Mouse (Mus musculus): ENCODE data around the gene Etv6. TPM values are rescaled to one million over a fixed set of nuclear protein-coding genes. Genes with fewer than 3 reads are reported as not detected.

Gene Etv6
- polyA plus RNA-seq (2012; ENCODE audit: low replicate concordance) = 70.2 and 162 TPM in 2 replicates

DNA sequence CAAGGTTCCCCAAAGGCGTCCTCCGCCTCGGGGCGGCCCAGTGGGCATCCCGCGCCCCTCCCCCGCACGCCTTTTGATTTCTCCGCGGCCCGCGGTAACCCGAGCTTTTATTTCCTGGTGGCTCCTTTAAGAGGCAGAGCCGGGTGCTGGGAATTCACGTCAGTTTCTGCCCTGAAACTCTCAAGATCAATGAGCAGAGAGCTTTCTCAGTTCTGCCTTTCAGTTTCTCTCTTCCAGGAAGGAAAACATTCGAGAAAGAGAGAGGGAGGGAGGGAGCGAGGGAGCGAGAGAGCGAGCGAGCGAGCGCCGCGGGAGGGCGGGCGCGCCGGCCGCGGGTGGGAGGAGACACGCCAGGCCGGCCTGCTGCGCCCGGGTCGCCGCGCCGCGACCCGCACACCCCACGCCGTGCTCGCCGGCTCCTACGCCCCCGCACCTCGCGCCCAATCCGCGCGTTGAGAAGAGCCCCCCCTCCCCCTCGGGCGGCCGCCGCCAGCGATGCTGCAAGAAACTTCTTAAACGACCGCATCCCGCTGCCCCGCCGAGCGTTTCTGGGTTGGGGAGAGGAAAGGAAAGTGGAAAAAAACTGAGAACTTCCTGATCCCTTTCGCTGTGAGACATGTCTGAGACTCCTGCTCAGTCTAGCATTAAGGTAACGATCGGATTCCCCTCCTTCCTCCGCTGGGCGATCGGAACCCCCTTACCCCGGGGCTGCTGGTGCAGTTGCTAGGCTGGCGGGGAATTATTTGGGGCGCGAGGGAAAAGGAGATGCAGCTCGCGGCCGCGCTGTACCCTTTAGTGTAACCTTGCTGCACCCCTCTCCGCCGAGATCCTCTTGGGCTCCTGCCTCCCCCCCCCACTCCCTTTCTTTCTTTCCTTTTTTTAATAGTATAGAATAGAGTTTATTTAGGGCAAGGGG, at the start of gene Etv6:
Gene Etv6, plus strand, starts transcription at position 211 of the 916 bp plus-strand sequence.

Other genes with a start within 250 kb of the Etv6 start
- not detected in 2 replicates for gene Kap, start 181.9 kb upstream of the Etv6 start, polyA plus RNA-seq (2012; ENCODE audit: low replicate concordance)